Mouse (Mus musculus): ENCODE data around the gene Cdk10.

The Cdk10 gene

DNA sequence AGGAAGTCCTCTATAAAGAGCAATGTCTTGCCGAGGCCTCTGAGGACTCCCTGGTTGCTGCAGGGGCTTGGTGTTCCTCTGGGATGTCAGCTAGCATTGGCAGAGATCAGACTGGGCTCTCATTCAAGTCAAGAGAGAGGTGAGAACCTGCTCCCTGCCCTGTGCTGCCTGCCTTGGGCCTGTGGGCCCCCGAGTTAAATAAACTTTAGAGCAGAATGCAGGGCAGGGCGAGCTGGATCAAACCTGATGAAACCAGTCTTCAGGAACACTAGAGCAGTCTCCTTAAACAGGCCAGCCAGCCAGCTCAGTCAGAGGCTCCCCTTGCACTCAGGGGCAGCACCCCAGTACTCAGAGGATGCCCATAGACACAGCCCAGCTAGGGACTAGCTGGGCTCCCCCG, 47.3 kb downstream of the Cdk10 start:
- DNase-seq (ENCODE audit: low read depth, low spot score): no peak

DNA sequence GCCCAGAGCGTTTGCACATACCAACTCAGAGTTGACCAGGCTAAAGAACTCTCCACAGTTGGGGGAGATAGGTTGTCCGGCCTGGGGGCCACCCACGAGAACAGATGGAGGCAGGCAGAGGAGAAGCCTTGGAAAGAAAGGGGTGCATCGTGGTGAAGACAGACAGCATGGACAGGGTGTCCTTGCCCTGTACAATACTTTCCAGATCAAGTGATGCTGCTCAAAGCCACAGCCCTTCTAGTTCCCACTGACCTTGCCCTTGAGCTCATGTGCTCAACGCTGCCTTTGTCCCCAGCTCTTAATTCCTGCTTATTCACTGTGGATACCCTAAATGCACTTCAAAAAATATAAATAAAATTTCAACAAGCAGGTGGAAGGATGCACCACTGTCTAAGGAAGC, 49.8 kb downstream of the Cdk10 start:
- no peak for DNase-seq (ENCODE audit: low read depth, low spot score)

DNA sequence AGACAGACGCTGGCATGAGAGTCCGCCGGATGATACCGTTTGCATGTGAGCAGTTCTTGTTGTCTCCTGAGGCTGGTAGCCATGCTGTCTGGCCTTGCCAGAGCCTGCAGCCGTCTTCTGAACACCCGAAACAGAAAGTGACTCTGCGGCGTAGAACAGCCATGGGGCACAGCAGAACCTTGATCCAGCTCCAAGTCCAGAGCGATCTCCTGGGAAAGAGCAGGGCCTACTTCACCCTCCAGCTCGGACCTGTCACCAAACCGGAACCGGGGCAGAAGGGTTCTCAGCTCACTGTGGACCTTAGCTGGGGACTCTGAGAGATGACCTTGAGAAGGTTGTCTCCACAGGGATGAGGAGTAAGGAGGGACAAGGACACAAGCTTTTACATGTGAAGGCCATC, 50.5 kb downstream of the Cdk10 start:
- DNase-seq (ENCODE audit: low read depth, low spot score): no peak

DNA sequence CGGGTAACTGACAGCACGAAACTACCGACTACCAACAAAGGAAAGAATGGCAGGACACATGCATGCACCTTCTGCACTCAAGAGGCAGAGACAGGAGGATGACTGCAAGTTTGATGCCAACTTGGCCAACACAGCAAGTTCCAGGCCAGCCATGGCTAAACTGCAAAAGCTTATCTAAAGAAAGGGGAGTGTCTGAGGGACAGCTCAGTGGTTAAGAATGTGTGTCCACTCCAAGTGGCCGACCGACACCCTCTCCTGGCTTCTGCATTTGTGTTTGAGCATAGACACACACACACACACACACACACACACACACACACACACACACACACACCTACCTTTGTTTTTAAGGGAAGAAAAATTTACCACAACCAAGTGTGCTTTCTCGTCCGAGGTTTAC, 53.8 kb downstream of the Cdk10 start:
- no peak for DNase-seq (ENCODE audit: low read depth, low spot score)

DNA sequence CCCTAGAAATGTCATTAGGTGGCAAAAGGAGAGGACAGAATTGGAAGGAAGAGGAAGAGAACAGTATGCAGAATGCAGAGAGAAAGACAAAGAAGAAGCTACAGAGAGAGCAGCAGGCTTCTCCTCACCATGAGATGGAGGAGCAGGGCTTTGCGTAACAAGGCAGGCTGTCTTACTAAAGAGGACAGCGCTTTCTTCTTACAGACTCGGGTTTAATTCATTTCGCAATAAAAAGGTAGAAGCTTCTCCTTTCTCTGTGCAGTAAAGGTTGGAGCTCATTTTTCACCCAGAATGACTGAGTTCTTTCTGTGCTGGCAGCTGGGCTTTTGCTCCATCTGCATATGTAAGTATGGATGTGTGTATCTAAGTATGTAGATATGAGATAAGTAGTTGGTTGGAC, 55.2 kb downstream of the Cdk10 start:
- no peak for DNase-seq (ENCODE audit: low read depth, low spot score)

DNA sequence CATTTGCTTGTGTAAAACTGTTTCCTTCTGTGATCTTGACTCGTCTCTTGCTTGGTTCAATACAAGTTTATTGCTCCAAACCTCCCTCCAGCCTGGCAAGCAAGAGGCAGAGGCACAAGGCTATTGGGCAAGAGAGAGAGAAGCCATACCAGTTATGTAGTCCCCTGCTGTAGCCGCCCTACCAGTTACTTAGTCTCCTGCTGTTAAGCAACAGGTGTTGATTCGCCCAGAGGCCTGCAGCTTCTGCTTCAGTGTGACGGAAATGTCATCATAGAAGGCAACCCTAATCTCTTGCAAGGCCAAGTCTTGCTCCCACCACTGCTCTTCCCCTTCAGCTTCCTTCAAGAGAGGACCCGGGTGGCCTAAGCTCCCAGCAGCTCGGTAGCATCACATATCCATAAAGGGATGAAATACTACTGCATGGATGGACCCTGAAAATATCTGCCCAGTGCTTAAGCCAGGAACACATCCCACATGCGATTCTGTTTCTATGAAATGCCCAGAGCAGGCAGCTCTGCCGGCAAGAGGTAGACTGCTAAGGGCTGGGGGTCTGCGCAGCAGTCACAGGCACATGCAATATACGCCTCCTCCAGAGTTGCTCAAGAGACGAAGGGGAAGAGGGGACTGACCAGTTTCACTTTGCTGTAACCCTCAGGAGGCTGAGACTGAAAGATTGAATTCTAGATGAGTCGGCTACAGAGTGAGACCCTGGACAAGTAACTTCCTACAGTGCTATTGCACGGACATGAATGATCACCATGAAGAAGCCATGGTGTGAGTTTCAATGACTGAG, 55.9 kb downstream of the Cdk10 start:
- DNase-seq (ENCODE audit: low read depth, low spot score): no peak

Measured in A20 (cell line).